Mouse (Mus musculus): Measurements from ENCODE around the gene Map7.

DNA sequence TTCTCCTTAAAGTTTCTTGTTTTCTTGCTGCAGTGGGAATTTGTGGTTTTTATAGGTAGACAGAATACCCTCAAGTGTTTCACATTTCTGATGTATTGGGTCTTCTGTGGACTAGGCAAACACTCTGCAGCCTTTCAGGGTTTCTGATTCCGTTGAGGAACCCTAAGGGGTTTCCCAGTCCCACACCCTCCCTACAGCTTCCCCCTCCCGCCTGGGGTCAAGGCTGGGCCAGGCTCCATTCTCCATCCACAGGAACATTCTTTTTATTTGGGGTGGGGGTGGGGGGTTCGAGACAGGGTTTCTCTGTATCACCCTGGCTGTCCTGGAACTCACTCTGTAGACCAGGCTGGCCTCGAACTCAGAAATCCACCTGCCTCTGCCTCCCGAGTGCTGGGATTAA, 150.8 kb downstream of the Map7 start:
- TF ChIP-seq POLR2A (IDR thresholded peaks at IDR 0.05; ENCODE audit: borderline replicate concordance, insufficient read depth, low read length) (no peak), CTCF (IDR thresholded peaks at IDR 0.05; ENCODE audit: borderline replicate concordance, insufficient read depth, low read depth, low read length) (no peak)
